Mouse (Mus musculus): Measurements from ENCODE around the gene Sec63. TPM values are rescaled to one million over a fixed set of nuclear protein-coding genes. Genes with fewer than 3 reads are reported as not detected.

Sec63 gene
- 10 to 100 TPM in 1 of 2 experiments, 1 to 10 TPM in 1; 5.5 to 24.7 TPM for polyA plus RNA-seq (2012; fragmentation: generic; extraction: Trizol)

GRCm38 (mm10) chr10:42760999-42761900, at the start of gene Sec63:
Gene Sec63, plus strand, starts transcription at chr10:42761496.

DNA sequence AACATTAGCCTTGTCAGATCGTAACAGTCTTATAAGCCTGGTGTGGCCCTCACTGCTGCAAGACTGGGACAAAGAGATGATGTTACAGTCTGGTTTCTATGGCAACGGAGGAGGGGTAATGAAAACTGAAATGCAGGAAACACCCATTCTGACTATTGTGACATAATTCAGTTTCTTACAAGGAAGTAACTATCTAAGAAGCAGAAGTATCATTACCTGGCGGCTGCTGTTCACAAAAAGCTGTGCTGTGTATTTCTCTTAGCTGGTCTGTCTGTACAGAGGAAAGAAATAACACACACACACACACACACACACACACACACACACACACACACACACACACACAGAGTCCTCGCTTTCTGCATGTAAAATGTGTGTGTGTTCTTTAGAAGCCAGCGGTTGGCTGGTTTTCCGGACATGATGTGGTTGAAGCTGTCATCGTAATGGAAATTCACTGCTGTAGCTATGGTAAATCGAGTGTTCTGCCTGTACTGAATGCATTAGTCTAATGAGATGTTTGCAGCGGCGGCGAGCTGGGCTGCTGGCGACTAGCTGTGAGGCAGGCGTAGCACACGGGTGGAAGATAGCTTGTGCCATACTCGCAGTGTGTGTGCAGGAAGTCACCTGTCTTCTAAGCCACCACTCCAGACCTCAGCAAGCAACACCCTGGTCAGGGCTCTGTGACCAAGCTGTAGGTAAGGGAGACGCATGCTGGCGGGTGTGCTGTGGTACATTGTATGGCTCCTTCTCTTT, 99.0 kb downstream of the Sec63 start, which contains the start of gene Scml4:
Gene Scml4, plus strand, starts transcription at position 212 of the 753 bp plus-strand sequence.

Other genes with a start within 250 kb of the Sec63 start
- not detected for gene Nr2e1, start 177.9 kb upstream of the Sec63 start, polyA plus RNA-seq (2012; fragmentation: generic; extraction: Trizol)
- gene Ostm1, start 177.7 kb upstream of the Sec63 start, polyA plus RNA-seq (2012; fragmentation: generic; extraction: Trizol) = 1 to 10 TPM in 1 of 2 experiments, under 1 TPM in 1; 0.54 to 7.0 TPM
- gene Scml4, start 98.9 kb downstream of the Sec63 start, polyA plus RNA-seq (2012; fragmentation: generic; extraction: Trizol) = under 1 TPM; 0.06 to 0.14 TPM

All from C3H10T1/2 (cell line).